Mouse (Mus musculus): ENCODE data around the gene Klc1.

- TF ChIP-seq GATA1 (IDR thresholded peaks at IDR 0.05; ENCODE audit: low read length) (no peak), TAL1 (IDR thresholded peaks at IDR 0.05; ENCODE audit: low read length) (no peak)
These were observed 87.3 kb downstream of the Klc1 start for GRCm38 (mm10) chr12:111845953-111846352.
